Mouse (Mus musculus) macrophage (primary cell): ENCODE measurements around the gene Tbx22. TPM values are rescaled to one million over a fixed set of nuclear protein-coding genes. Genes with fewer than 3 reads are reported as not detected.

Experiments used
- H3K27ac ChIP-seq: fragments of 350-480 bp; formaldehyde crosslinking; 2 replicates; pipeline ENCODE4 v1.9.0; 2021
- H3K36me3 ChIP-seq: fragments of 350-480 bp; formaldehyde crosslinking; 2 replicates; pipeline ENCODE4 v1.9.0; 2021; ENCODE audit errors: inconsistent target
- H3K4me3 ChIP-seq: fragments of 350-480 bp; formaldehyde crosslinking; 2 replicates; pipeline ENCODE4 v1.9.0; 2021; ENCODE audit errors: inconsistent target
- H3K79me2 ChIP-seq: fragments of 350-480 bp; formaldehyde crosslinking; 2 replicates; pipeline ENCODE4 v1.9.0; 2021; ENCODE audit errors: inconsistent target
- WGBS: methylation state at CpG from one replicate; pipeline ENCODE4 v1.1.7; 2026; ENCODE audit warnings: inconsistent platforms; ENCODE audit not compliant: missing documents; 5-methylcytosine and 5-hydroxymethylcytosine counted together
- polyA plus RNA-seq: library from polyadenylated mRNA; stranded (reverse); fragments of 250-400 nt; gene quantifications from 3 replicates; pipeline ENCODE4 v1.2.4, GENCODE M21; 2018; ENCODE audit warnings: inconsistent platforms
- total RNA-seq, 78 experiments: library from RNA; depleted of rRNA; stranded (reverse); fragments of 250-400 nt; gene quantifications; 1 replicate in 9 of 78; 2 replicates in 24 of 78; 3 replicates in 43 of 78; 4 replicates in 2 of 78; pipeline ENCODE4 v1.2.4; 2018; ENCODE audit warnings: inconsistent platforms in 56 of 78

The Tbx22 gene
- not detected for total RNA-seq (2018; cell fraction: chromatin; rRNA removed)
- not detected for total RNA-seq (2018; cell fraction: cytosol; rRNA removed)
- not detected for total RNA-seq (2018; cell fraction: nucleus; rRNA removed)
- polyA plus RNA-seq = not detected in 3 replicates

- Histone ChIP-seq H3K27ac (no peak within 1 kb of the TSS), H3K36me3 (no peaks in the 10 kb centered on the region), H3K79me2 (no peaks in the 10 kb centered on the region), H3K4me3 (no peak within 1 kb of the TSS)
- 75% methylated on average over 2 of the region's 2 CpGs for WGBS
Observed at GRCm38 (mm10) chrX:107667664-107668063, at the start of gene Tbx22. TSS of gene Tbx22 (plus strand) at chrX:107667964.

DNA sequence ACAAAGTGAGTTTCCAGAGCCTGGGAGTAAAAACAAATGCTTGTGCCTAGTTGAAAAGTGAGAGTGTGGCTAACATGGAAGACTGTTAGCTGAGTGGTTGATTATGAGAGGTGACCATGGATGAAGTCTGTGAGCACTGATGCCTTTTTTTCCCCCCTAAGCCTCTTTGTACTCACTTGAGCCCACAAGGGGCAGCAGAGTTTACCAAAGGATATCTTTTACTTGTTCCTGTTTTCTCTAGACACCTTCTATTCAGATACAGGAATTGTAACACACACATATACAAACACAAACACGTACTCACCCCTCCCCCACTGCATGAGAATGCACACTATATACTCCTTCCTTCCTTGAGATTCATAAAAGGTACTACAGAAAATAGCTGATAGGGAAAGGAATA is 913 bp downstream of the Tbx22 start:
- Histone ChIP-seq H3K27ac (no peak overlapping the region), H3K4me3 (no peak overlapping the region), H3K36me3 (no peaks in the 10 kb centered on the region), H3K79me2 (no peaks in the 10 kb centered on the region)
- WGBS = no CpG with 5 or more reads among the region's 1 CpGs

GRCm38 (mm10) chrX:107679203-107679602 is 11.4 kb downstream of the Tbx22 start:
- H3K27ac ChIP-seq = no peak overlapping the region
- no peak overlapping the region for H3K4me3 ChIP-seq
- no peaks in the 10 kb centered on the region for H3K79me2 ChIP-seq
- 12% methylated on average over 10 of the region's 10 CpGs for WGBS
- H3K36me3 ChIP-seq = no peaks in the 10 kb centered on the region

GRCm38 (mm10) chrX:107708584-107708983 is 40.8 kb downstream of the Tbx22 start:
- H3K27ac ChIP-seq = no peak overlapping the region
- WGBS = no CpG with 5 or more reads among the region's 1 CpGs

DNA sequence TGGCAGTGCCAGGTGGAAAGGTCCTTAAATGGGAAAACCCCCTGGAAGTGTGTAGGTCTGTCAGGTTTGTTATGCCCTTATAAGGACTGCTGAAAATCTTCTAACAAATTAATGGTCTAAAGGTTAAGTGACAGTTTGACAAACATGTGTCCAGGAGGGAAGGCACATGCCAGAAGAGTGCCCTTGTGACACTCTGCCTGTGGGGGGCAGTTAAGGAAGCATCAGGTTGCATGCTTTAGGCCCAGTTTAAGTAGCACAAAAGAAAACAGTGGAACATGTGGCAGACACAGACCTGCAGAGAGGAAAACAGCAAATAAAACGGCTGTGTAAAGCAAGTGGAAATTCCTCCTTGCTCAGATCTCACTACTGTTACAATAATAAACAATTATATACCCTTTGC is 55.8 kb downstream of the Tbx22 start:
- Histone ChIP-seq H3K79me2 (no peaks in the 10 kb centered on the region), H3K36me3 (no peaks in the 10 kb centered on the region), H3K27ac (no peak overlapping the region), H3K4me3 (no peak overlapping the region)
- 57% methylated on average over 1 of the region's 1 CpGs for WGBS

More at GRCm38 (mm10) chrX:107708584-107708983, 40.8 kb downstream of the Tbx22 start:
- no peaks in the 10 kb centered on the region for H3K36me3 ChIP-seq
- H3K4me3 ChIP-seq = no peak overlapping the region
- H3K79me2 ChIP-seq = no peaks in the 10 kb centered on the region

Other genes starting within 250 kb of the Tbx22 start
- gene Tent5d, start 124.6 kb downstream of the Tbx22 start, polyA plus RNA-seq = not detected in 3 replicates
- gene 2610002M06Rik, start 148.4 kb downstream of the Tbx22 start, polyA plus RNA-seq = 7.2 to 10.8 TPM (median 8.0 TPM) in 3 replicates